Mouse (Mus musculus) G1E (cell line): Measurements from ENCODE around the gene Sec13.

Experiments used
- CTCF ChIP-seq: IDR thresholded peaks from 2 replicates; pipeline ENCODE4 v1.5.1; 2012; ENCODE audit warnings: low read depth, low read length, inconsistent platforms, mixed read lengths
- GATA1 ChIP-seq: IDR thresholded peaks from 2 replicates; pipeline ENCODE4 v1.6.1; 2012; ENCODE audit warnings: borderline replicate concordance, low read length, inconsistent platforms, mixed read lengths
- GATA2 ChIP-seq: IDR thresholded peaks from 2 replicates; pipeline ENCODE4 v1.6.1; 2012; ENCODE audit warnings: low read depth, low read length, inconsistent platforms, borderline replicate concordance
- POLR2AphosphoS5 ChIP-seq: IDR thresholded peaks from 2 replicates; pipeline ENCODE4 v1.6.1; 2012; ENCODE audit warnings: low read depth, low read length, inconsistent platforms; ENCODE audit not compliant: insufficient replicate concordance
- TAL1 ChIP-seq: conservative IDR thresholded peaks from 2 replicates; pipeline ENCODE4 v1.6.1; 2012; ENCODE audit warnings: low read depth, low read length, inconsistent platforms, mixed read lengths

DNA sequence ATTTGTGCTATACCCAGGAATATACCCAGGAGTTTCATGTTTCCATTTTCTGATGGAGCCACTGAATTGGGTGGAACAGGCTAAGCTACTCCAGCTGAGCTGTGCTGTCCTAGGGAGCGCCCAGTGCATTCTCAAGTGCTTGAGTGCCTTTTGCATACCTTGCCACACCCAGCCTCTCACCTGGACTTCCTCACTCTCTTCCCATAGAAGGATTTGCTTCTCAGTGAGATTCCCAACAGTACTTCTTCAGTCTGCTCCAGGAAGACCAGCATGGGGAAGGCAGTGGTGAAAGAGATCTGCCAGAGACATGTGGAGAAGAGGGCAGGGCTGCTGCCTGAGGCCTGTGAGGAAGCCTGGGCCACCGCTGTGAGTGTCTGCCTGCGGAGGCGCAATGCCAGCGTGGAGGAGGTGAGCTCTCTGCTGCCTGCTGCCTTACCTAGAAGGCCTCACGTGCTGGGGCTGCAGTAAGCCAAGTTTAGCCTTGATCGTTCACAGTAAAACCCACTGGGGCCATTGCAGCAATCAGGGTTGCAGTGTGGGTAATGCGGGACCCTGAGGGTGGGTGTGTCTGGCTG, 53.9 kb downstream of the Sec13 start:
- TF ChIP-seq TAL1 (no peak), CTCF (no peak), POLR2AphosphoS5 (no peak), GATA1 (no peak), GATA2 (no peak)
